Mouse (Mus musculus) limb, embryonic 15.5 days (tissue): Measurements from ENCODE around the gene Ctf1. TPM values are rescaled to one million over a fixed set of nuclear protein-coding genes. Genes with fewer than 3 reads are reported as not detected.
A peak's percentile ranks its signal among the peaks of the same experiment; 100 is the strongest.
"Not testable (repeated sequence)": the region's sequence is repeated elsewhere in the genome, so short reads cannot be mapped to it uniquely, and the experiment has no call there.

ENCODE experiments used
- ATAC-seq: fragments of 200-750 bp; cut with Nextera tagmentation; 2 replicates; pipeline ENCODE4 v1.8.0; 2017; ENCODE audit warnings: low read depth, moderate TSS enrichment; ENCODE audit not compliant: insufficient number of reproducible peaks, low FRiP score, low TSS enrichment
- H3K27ac ChIP-seq: fragments of 300-500 bp; sonication (generic); 2 replicates; pipeline ENCODE4 v1.5.1; 2015; ENCODE audit warnings: moderate library complexity, mild to moderate bottlenecking, inconsistent platforms
- H3K27me3 ChIP-seq: fragments of 300-500 bp; sonication (generic); 2 replicates; pipeline ENCODE4 v1.6.1; 2015; ENCODE audit warnings: inconsistent platforms
- H3K36me3 ChIP-seq: fragments of 300-500 bp; sonication (generic); 2 replicates; pipeline ENCODE4 v1.6.1; 2015; ENCODE audit warnings: inconsistent platforms
- H3K4me1 ChIP-seq: fragments of 300-500 bp; sonication (generic); 2 replicates; pipeline ENCODE4 v1.6.1; 2015; ENCODE audit warnings: inconsistent platforms
- H3K4me2 ChIP-seq: fragments of 300-500 bp; sonication (generic); 2 replicates; pipeline ENCODE4 v1.6.1; 2015; ENCODE audit warnings: mild to moderate bottlenecking, inconsistent platforms
- H3K4me3 ChIP-seq: fragments of 300-500 bp; sonication (generic); 2 replicates; pipeline ENCODE4 v1.5.1; 2015; ENCODE audit warnings: mild to moderate bottlenecking, inconsistent platforms
- H3K9ac ChIP-seq: fragments of 300-500 bp; sonication (generic); 2 replicates; pipeline ENCODE4 v1.6.1; 2015; ENCODE audit warnings: inconsistent platforms
- H3K9me3 ChIP-seq: fragments of 300-500 bp; sonication (generic); 2 replicates; pipeline ENCODE4 v1.6.1; 2016; ENCODE audit warnings: inconsistent platforms
- WGBS: fragments of 180-500 bp; shearing (Covaris S2); methylation state at CpG from one replicate; pipeline ENCODE4 v1.1.7; 2015; 5-methylcytosine and 5-hydroxymethylcytosine counted together
- polyA plus RNA-seq: library from polyadenylated mRNA; unstranded; fragments of >200 nt; fragmentation: Nextera tagmentation; extraction: Ambion mirVana; gene quantifications from 2 replicates; pipeline ENCODE4 v1.2.1, GENCODE M21; 2015

The Ctf1 gene
- polyA plus RNA-seq, 1 experiment from 2014 or later, result 28.7 TPM

DNA sequence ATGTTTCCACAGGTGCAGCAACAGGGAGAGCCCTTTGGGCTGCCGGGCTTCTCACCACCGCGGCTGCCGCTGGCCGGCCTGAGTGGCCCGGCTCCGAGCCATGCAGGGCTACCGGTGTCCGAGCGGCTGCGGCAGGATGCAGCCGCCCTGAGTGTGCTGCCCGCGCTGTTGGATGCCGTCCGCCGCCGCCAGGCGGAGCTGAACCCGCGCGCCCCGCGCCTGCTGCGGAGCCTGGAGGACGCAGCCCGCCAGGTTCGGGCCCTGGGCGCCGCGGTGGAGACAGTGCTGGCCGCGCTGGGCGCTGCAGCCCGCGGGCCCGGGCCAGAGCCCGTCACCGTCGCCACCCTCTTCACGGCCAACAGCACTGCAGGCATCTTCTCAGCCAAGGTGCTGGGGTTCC is 4.5 kb downstream of the Ctf1 start:
- no peak overlapping the region for H3K27ac ChIP-seq
- 4% methylated on average over 41 of the region's 41 CpGs for WGBS
- peak overlapping the region; percentile 35 for H3K4me3 ChIP-seq
- H3K27me3 ChIP-seq, result no peaks in the 10 kb centered on the region
- H3K36me3 ChIP-seq, result peaks cover 28% of the 10 kb centered on the region
- H3K4me1 ChIP-seq, result peaks cover 28% of the 10 kb centered on the region
- H3K4me2 ChIP-seq, result peak overlapping the region; percentile 63
- no peak for ATAC-seq
- peak overlapping the region; percentile 47; the same call in 1 of the 2 replicates for H3K9ac ChIP-seq
- H3K9me3 ChIP-seq, result no peaks in the 10 kb centered on the region

DNA sequence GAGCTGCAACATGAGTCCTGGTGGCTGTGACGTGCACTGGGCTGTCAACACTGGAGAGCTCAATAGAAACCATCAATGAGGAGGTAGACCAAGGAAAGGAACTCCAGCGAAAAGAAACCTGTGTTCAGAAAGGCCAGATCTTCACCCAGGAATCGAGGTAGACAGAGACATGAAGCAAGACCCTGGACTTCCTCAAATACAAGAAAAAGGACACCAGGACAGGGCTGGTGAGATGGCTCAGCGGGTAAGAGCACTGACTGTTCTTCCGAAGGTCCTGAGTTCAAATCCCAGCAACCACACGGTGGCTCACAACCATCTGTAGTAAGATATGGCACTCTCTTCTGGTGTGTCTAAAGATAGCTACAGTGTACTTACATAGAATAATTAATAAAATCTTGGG is 5.8 kb downstream of the Ctf1 start:
- peaks cover 22% of the 10 kb centered on the region for H3K4me1 ChIP-seq
- no peak overlapping the region for H3K9ac ChIP-seq
- ATAC-seq, result no peak
- H3K4me3 ChIP-seq, result no peak overlapping the region
- peaks cover 28% of the 10 kb centered on the region for H3K36me3 ChIP-seq
- H3K27ac ChIP-seq, result no peak overlapping the region
- H3K4me2 ChIP-seq, result no peak overlapping the region
- 86% methylated on average over 6 of the region's 6 CpGs for WGBS
- no peaks in the 10 kb centered on the region for H3K27me3 ChIP-seq
- no peaks in the 10 kb centered on the region for H3K9me3 ChIP-seq

DNA sequence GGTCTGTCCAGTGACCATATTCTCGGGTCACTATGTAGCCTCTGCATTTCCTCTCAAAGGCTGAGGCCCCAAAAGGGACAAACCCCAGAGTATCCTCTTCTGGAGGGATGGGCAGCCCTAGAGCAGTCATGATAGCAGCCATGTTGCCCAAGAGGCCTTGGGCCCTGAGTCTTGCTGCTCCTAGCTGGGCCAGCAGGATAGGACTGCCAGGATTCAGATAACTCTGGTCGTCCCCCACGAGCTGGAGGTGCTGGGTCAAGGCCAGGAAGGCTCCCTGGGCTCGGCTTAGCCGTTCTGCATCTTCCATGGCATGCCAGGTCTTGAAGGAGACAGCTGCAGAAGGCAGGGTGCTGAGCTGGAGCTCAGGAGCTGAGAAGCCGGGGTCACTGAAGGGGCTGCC is 6.7 kb downstream of the Ctf1 start:
- H3K27ac ChIP-seq, result no peak overlapping the region
- no peak overlapping the region for H3K4me2 ChIP-seq
- H3K4me3 ChIP-seq, result no peak overlapping the region
- H3K4me1 ChIP-seq, result peaks cover 16% of the 10 kb centered on the region
- 88% methylated on average over 6 of the region's 6 CpGs for WGBS
- no peak for ATAC-seq
- H3K27me3 ChIP-seq, result no peaks in the 10 kb centered on the region
- H3K9ac ChIP-seq, result no peak overlapping the region
- H3K9me3 ChIP-seq, result no peaks in the 10 kb centered on the region
- peaks cover 28% of the 10 kb centered on the region for H3K36me3 ChIP-seq

DNA sequence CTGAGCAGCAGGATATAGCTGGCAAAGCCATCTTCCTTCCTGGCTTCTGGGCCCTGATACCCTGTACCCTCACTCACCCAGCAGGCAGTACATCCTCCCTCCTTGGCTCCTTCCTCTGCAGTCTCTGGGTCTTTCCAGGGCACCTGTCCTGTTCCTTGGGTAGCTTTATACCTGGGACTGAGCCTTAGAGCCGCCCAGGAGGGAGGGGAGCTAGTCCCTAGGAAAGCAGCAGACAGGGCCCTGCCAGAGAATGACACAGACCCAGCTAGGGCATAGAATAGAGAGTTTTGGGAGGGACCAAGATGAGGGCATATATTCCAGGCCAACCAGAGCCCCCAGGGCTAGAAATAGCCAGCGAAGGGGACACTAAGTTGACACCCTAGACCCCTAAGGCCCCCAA is 13.0 kb downstream of the Ctf1 start:
- Histone ChIP-seq H3K4me3 (no peak overlapping the region), H3K27me3 (no peaks in the 10 kb centered on the region), H3K27ac (no peak overlapping the region), H3K4me2 (no peak overlapping the region), H3K4me1 (no peaks in the 10 kb centered on the region), H3K9ac (no peak overlapping the region), H3K36me3 (no peaks in the 10 kb centered on the region), H3K9me3 (no peaks in the 10 kb centered on the region)
- no peak for ATAC-seq
- 41% methylated on average over 2 of the region's 2 CpGs for WGBS

DNA sequence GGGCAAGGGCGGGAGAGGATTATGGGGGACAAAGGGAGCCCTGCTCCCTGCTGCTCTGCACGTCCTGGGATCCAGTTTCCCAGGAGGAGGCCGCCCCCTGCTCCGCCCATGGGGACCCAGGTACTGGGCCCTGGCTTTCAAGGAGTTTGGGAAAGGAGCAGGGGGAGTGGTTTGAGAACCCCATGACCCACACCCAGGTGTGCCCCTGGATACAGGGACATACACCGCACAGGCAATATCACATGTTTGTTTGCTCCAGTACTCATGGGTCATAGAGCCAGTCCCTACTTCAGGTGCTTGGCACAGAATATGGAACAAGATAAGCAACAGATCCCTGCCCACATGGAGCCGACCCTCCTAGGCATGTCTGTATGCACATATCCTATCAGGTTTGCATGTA is 13.4 kb downstream of the Ctf1 start:
- H3K9ac ChIP-seq, result no peak overlapping the region
- no peak for ATAC-seq
- 58% methylated on average over 6 of the region's 6 CpGs for WGBS
- H3K27me3 ChIP-seq, result no peaks in the 10 kb centered on the region
- no peak overlapping the region for H3K4me2 ChIP-seq
- H3K9me3 ChIP-seq, result no peaks in the 10 kb centered on the region
- H3K36me3 ChIP-seq, result no peaks in the 10 kb centered on the region
- H3K4me3 ChIP-seq, result no peak overlapping the region
- no peak overlapping the region for H3K27ac ChIP-seq
- no peaks in the 10 kb centered on the region for H3K4me1 ChIP-seq

DNA sequence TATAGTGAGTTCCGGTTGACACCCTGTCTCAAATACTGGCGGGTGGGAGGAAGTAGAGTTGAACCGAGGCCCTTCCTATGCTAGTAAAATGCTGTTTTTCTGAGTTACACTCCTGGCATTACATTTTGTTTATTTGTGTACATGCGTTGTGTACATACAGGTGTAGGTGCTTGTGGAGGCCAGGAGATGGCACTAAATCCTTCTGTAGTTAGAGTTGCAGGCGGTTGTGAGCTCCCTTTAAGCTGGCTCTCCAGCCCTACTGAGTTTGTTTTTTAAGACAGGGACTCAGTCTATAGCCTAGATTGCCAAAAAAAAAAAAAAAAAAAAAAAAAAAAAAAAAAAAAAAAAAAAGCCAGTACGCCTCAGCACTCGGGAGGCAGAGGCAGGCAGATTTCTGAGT is 15.4 kb downstream of the Ctf1 start:
- Histone ChIP-seq H3K36me3 (no peaks in the 10 kb centered on the region), H3K9ac (no peak overlapping the region), H3K4me2 (no peak overlapping the region), H3K9me3 (no peaks in the 10 kb centered on the region), H3K27ac (no peak overlapping the region), H3K4me3 (no peak overlapping the region), H3K4me1 (no peaks in the 10 kb centered on the region), H3K27me3 (no peaks in the 10 kb centered on the region)
- WGBS, result 80% methylated on average over 7 of the region's 7 CpGs
- no peak for ATAC-seq

DNA sequence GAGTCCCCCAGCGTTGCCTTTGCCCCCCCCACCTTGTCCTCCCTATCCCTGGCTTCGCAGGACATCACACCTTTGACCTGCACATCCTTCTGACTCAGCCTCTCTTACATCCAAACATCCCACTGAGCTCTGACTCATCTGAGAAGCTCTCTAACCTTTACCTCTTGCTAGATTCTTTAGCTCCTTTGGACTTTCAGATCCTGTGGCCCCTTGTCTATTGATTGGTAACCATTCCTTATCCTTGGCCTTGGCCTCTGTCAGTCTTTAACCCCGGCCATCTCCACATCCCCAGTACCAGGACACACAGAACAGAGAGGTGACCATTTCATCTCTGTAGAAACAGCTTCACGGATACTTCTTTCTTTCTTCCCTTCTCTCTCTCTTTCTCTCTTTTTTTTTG is 17.6 kb downstream of the Ctf1 start:
- no peaks in the 10 kb centered on the region for H3K4me1 ChIP-seq
- 65% methylated on average over 4 of the region's 4 CpGs for WGBS
- no peak overlapping the region for H3K27ac ChIP-seq

DNA sequence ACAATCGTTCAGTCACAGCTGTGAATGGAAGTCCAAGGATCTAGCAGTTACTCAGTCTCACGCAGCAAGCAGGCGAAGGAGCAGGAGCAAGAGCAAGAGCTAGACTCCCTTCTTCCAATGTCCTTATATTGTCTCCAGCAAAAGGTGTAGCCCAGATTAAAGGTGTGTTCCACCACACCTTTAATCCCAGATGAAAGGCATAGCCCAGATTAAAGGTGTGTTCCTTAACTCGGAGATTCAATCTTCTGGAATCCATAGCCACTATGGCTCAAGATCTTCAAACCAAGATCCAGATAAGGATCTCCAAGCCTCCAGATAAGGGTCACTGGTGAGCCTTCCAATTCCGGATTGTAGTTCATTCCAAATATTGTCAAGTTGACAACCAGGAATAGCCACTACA is 19.5 kb downstream of the Ctf1 start, which contains the start of gene Ctf2:
TSS of gene Ctf2 (minus strand) at position 101 of the 400 bp plus-strand sequence.
- H3K4me1 ChIP-seq, ATAC-seq, H3K4me3 ChIP-seq, H3K27me3 ChIP-seq, H3K9ac ChIP-seq, H3K27ac ChIP-seq, H3K36me3 ChIP-seq, H3K9me3 ChIP-seq, H3K4me2 ChIP-seq: not testable (repeated sequence)
- WGBS, result no CpG with 5 or more reads among the region's 5 CpGs

More for the DNA sequence above, 17.6 kb downstream of the Ctf1 start:
- Histone ChIP-seq H3K9me3 (no peaks in the 10 kb centered on the region), H3K9ac (no peak overlapping the region), H3K4me3 (no peak overlapping the region), H3K4me2 (no peak overlapping the region), H3K27me3 (no peaks in the 10 kb centered on the region), H3K36me3 (no peaks in the 10 kb centered on the region)
- ATAC-seq, result no peak

DNA sequence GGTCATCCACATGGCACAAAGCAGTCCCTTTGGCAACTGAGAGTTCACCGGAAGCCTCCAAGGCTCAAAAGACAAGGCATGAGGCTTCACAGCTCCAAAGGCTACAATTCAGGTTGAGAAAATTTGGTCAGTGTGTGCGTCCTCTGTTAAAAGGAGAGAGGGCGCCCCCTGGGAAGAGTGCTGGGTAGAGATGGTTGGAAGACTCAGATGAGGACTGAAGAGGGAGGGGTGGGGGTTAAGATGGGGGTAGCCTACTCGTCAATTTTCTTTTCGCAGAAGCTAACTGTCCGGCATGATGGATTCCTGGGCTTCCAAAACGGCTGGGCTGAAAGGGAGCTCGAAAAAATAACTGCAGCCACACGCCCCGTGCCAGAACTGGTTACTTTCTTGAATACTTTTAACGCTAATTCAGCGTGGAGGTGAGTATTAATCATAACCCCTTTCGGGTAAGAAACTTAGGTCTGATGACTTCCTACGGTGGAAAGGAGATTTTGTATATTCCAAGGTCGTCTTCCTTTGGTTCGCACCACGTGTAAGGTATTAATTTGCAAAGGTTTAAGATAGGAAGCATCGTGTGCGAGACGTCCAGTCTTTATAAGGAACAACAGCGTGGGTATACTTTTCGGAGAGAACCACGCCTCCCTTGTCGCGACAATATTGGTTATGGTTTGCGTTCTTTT is 32.0 kb downstream of the Ctf1 start, which contains the start of gene Fbxl19:
TSS of gene Fbxl19 (plus strand) at position 178 of the 680 bp plus-strand sequence.
- Histone ChIP-seq H3K4me2 (peak within 1 kb of the TSS; percentile 90), H3K36me3 (peaks cover 17% of the 10 kb centered on the region), H3K27me3 (no peaks in the 10 kb centered on the region), H3K4me3 (peak within 1 kb of the TSS; percentile 87), H3K9me3 (no peaks in the 10 kb centered on the region), H3K4me1 (peaks cover 22% of the 10 kb centered on the region), H3K27ac (peak within 1 kb of the TSS; percentile 90), H3K9ac (peak within 1 kb of the TSS; percentile 28; the same call in 1 of the 2 replicates)
- under 1% methylated on average over 26 of the region's 26 CpGs for WGBS
- ATAC-seq, result no peak

DNA sequence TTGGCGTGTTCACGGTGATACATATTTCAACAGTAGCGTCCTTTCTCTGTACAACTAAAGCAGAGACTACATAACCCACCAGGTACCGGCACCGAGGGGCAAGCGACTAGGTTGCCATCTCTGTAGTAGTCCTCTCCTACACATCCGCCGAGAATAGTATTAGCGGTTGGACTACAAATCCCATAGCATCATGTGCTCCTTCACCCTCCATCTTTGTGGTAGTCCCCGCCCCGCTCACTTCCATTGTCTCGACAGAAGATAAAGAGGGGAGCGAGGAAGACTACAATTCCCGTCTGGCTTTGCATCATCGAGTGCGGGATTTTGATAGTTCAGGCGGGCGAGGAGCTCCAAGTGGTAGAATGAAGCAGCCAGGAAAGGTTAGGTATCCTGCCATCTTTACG is 32.7 kb downstream of the Ctf1 start:
- Histone ChIP-seq H3K9ac (peak overlapping the region; percentile 28; the same call in 1 of the 2 replicates), H3K27me3 (no peaks in the 10 kb centered on the region), H3K9me3 (no peaks in the 10 kb centered on the region), H3K27ac (peak overlapping the region; percentile 90), H3K36me3 (peaks cover 24% of the 10 kb centered on the region), H3K4me3 (peak overlapping the region; percentile 87), H3K4me2 (peak overlapping the region; percentile 90), H3K4me1 (peaks cover 25% of the 10 kb centered on the region)
- WGBS, result under 1% methylated on average over 19 of the region's 19 CpGs
- peak; percentile 80 for ATAC-seq

DNA sequence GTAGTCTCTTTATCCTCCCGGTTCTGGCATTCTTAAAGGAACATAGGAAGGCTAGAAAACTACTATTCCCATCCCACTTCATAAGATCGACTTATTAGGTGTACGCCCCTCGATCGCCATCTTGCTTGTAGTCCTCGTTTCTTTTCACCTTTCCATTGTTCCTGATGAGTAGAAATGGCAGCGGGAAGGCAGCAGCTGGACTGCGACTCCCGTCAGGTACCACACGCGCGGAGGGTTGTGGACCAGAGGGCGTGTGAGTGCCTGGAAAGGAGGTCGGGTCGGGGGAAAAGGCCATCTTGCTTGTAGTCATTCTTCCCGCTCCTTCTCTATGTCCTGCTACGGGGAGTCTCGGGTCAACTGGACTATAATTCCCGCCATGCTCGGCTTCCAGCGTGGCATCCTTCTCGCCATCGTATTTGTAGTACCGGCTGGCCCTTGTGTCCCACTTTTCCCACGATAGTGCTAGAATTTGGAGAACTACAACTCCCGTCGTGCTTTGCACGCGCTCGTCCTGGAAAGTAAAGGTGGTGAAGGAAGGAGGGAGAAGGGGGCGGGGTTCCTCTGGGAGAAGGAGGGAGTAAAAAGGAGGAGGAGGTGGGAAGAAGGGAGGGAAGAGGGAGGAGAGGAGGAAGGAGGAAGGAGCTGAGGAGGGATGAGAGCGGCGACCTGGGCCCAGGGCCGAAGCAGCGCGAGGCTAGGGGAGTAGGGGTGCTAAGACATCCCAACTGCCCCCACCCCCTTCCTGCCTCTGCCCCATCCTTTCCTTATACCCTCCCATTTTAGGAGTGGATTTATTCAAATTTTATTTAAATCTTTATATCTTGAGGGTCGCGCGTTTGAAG is 33.3 kb downstream of the Ctf1 start:
- Histone ChIP-seq H3K4me1 (peaks cover 26% of the 10 kb centered on the region), H3K9ac (peak overlapping the region; percentile 72), H3K36me3 (peaks cover 30% of the 10 kb centered on the region), H3K4me2 (peak overlapping the region; percentile 90), H3K27ac (peak overlapping the region; percentile 91), H3K9me3 (no peaks in the 10 kb centered on the region), H3K27me3 (no peaks in the 10 kb centered on the region), H3K4me3 (peak overlapping the region; percentile 87)
- peak; percentile 90 for ATAC-seq
- under 1% methylated on average over 38 of the region's 39 CpGs for WGBS
